Mouse (Mus musculus) retina, postnatal 1 day (tissue): ENCODE results near the gene Wrap53.
"Not testable (repeated sequence)": the region's sequence is repeated elsewhere in the genome, so short reads cannot be mapped to it uniquely, and the experiment has no call there.

Experiments
- DNase-seq: peaks from one replicate; pipeline ENCODE4 v3.0.0-alpha.2; 2012

Wrap53 gene

GRCm38 (mm10) chr11:69580091-69580514, at the start of gene Wrap53, which contains the start of gene Trp53:
TSS of gene Wrap53 (minus strand) at chr11:69580255.
TSS of gene Trp53 (plus strand) at chr11:69580359.
- peak; percentile 96 for DNase-seq

DNA sequence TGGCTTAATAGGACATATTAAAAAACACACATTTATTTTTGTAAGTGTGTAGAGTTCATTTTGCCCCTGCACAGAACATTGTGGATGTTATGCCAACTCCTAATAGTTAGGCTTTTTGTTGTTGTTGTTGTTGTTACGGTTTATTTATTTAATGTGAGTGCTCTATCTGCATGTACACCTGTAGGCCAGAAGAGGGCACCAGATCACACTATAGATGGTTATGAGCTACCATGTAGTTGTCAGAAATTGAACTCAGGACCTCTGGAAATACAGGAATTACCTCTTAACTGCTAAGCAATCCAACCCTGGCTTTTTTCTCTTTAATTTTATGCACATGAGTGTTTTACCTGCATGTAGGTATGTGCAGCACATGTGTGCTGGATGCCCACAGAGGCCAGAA, 49.7 kb upstream of the Wrap53 start:
- DNase-seq: peak; percentile 49

DNA sequence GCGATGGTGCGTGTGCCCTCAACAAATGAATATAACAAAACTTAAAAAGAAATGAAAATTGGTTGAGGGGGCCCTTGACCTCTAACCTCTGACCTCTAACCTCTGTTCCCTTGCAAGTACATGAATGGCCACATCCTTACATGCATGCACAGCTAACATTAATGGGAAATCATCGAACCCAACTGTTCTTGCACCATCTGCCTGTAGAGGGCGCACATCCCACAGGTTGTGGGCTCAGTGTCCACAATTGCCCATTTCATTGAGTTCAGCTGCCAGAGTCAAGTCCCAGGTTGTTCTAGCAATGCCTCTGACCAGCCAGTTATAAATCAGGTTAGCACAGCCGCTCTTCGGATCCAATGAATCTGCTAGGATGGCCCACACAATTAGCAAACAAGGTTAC, 48.2 kb upstream of the Wrap53 start:
- peak; percentile 91 for DNase-seq

DNA sequence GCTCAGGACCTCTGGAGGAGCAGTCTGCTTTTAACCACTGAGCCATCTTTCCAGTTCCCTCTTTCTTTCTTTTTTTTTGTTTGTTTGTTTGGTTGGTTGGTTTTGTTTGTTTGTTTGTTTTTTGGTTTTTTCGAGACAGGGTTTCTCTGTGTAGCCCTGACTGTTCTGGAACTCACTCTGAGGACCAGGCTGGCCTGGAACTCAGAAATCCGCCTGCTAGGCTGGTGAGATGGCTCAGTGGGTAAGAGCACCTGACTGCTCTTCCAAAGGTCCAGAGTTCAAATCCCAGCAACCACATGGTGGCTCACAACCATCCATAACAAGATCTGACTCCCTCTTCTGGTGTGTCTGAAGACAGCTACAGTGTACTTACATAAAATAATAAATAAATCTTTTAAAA, 44.3 kb upstream of the Wrap53 start:
- not testable (repeated sequence) for DNase-seq

GRCm38 (mm10) chr11:69623006-69623405, 43.0 kb upstream of the Wrap53 start:
- DNase-seq: no peak

- no peak for DNase-seq
Observed at GRCm38 (mm10) chr11:69622406-69622805, 42.4 kb upstream of the Wrap53 start.

DNA sequence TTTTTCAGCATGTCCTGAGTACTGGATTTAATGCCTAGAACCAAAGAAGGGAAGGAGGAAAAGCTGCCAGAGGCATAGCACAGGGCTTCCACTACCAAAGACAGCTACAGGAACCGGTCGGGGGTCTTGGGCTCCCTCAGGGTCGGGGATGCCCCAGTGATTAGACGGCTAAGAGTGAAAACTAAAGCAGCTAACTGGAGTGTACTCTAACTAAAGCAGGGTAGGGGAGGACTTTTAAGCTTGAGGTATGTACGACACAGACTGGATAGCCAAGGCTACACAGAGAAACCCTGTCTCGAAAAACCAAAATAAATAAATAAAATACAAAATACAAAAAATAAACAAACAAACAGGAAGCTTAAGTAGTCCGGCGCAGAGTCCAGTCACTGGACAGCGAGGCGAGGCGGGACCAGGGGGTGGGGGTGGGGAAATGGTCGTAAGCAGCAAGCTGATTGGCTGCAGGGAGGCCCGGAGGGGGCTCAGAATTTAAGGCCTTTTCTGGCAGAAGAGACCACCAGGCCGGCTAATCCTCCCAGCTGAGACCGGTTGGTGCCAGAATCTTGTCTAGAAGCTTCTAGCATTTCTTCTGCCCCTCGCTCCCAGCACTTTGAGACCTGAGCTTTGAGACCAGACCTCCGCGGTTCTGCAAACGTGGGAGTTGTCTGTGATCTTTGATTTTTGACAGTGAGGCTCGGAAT, 41.7 kb upstream of the Wrap53 start, which contains the start of gene Sat2:
Gene Sat2 (plus strand): TSS at position 454 of the 698 bp plus-strand sequence.
- peak; percentile 89 for DNase-seq

DNA sequence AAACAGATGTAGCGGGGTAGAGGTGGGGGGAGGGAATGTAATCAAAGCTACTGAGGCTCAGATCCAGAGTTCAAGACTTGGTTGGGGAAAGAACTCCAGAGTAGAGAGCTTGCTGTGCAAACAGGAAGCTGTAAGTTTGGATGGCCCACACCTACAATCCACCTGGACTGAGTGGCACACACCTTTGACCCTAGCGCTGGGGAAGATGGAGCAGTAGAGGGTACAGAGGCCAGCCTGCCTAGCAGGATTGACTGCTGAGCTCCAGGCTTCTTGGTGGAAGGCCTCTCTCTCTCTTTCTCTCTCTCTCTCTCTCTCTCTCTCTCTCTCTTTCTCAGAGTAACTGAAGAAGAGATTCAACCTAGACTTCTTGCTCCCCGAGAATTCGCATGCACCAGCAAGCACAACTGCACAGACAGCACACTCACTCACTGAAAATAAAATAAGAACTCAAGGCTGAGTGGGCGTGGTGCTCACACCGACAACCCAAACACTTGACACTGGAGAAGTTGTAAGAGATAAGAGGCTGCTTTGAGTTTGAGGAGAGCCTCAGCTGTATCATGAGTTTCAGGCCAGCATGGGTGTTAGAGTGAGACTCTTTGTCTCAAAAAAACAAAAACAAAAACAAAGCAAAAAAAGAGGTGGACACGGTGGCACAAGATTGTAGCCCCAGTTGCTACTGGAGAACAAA, 40.5 kb upstream of the Wrap53 start:
- DNase-seq: no peak

GRCm38 (mm10) chr11:69617805-69618204, 37.8 kb upstream of the Wrap53 start, which contains the start of gene Shbg:
TSS of gene Shbg (minus strand) at chr11:69617905.
- DNase-seq: no peak

GRCm38 (mm10) chr11:69616781-69617180, 36.7 kb upstream of the Wrap53 start:
- DNase-seq: no peak

- DNase-seq: not testable (repeated sequence)
Observed at GRCm38 (mm10) chr11:69614257-69614588, 34.2 kb upstream of the Wrap53 start.

GRCm38 (mm10) chr11:69613553-69614256, 33.6 kb upstream of the Wrap53 start:
- DNase-seq: peak; percentile 87

DNA sequence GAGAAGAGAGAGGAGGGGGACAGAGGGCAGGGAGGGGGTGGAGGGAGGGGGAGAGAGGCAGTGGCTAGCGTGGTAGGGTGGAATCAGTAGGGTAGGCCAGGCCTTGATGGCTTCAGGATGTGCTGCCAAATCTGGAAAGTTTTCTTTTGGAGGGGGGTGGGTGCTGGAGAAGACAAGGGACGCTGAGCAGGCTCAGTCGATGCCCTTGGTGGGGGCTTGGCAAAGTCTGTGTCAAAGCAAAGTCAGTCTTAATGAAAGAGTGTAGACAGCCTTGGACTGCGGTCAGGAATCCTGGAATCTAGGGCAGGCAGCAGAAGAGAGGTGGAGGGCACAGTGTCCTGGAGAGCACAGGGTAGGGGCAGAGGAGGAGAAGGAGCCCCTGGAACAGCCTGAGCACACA, 30.8 kb upstream of the Wrap53 start:
- DNase-seq: no peak

DNA sequence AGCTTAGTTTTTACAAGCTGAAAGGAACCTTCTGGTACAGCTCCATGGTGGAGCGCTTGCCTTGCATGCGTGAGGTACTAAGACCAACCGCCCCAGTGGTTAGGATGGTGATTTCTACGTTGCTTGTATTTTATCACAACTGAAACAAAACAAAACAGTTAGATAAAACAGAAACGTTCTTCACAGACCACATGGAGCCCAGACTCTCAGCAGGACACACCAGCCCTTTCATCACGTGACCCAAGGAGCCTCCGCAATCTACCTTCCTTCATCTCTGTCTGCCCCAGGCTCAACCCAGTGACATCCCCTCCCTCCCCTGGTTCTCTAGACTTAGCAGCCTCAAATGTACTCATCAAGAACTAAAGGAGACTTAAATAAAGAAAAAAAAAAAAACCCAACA, 29.4 kb upstream of the Wrap53 start:
- DNase-seq: no peak

- no peak for DNase-seq
Observed at GRCm38 (mm10) chr11:69608525-69608924, 28.5 kb upstream of the Wrap53 start.

GRCm38 (mm10) chr11:69606832-69607231, 26.8 kb upstream of the Wrap53 start:
- no peak for DNase-seq

GRCm38 (mm10) chr11:69606491-69606795, 26.4 kb upstream of the Wrap53 start:
- DNase-seq: no peak

GRCm38 (mm10) chr11:69605726-69606490, 25.9 kb upstream of the Wrap53 start, which contains the start of gene Atp1b2:
TSS of gene Atp1b2 (minus strand) at chr11:69605942.
- peak; percentile 95 for DNase-seq

DNA sequence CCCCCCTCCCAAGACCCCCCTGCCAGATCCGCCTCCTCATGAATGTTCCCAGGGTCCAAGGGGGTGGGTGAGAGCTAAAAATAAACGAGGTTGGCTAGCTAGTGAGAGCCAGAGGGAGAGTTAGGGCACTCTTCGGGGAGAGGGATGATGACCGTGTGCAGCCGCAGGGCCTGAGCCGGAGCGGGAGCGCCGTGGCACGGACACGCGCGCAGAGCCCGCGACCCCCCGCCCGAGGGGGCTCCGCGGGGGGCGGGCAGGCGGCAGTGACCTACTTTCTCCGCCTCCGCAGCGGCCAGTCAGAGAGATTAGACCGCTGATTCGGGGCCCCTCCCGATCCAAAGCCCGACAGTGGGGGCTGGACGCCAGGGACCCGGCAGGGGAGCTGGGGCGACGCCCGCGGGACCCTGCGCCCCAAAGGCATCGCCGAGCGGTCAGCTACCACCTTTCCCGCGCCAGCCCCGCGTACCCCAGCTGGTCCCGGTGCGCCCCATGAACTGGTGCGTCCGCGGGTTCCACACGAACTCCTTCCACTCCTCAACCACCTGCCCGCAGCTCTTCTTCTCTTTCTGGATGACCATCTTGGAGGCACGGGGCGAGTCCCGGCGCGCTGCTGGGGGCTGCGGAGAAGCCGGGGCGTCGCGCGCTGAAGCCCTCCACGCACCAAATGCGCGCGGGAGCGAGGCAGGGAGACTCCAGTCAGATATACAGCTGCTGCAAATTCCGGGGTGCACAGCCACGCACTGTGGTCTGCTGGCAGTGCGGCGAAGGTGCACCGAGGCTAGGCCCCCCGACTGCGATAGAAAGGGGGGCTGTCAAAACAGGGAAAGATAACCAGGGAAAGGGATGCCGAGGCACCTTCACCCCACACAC, 25.0 kb upstream of the Wrap53 start:
- DNase-seq: peak; percentile 90

GRCm38 (mm10) chr11:69604347-69604746, 24.3 kb upstream of the Wrap53 start:
- DNase-seq: no peak

GRCm38 (mm10) chr11:69603516-69603915, 23.5 kb upstream of the Wrap53 start:
- no peak for DNase-seq

GRCm38 (mm10) chr11:69601768-69602167, 21.7 kb upstream of the Wrap53 start:
- no peak for DNase-seq
